Mouse (Mus musculus): ENCODE data around the gene Omg.

The Omg gene

DNA sequence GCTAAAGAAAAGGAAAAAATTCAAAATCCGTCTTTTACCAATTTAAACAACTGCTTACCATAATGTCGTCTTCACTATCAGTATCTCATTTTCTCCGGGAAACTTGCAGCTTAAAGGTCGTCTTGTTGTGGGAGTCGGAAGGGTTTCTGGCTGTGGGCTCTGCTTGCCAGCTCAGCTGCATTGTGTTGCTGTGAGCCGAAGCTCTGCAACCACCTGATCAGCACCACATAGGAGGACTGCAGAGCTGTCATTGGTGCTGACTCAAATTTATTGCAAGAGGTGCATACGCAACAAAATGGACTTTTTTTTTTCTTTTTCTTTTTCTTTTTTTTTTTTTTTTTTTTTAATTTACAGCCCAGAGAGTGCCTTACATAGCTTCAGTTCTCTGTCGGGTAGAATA is at the start of gene Omg:
TSS of gene Omg (minus strand) at position 240 of the 400 bp plus-strand sequence.
- DNase-seq (ENCODE audit: low spot score) = no peak

GRCm38 (mm10) chr11:79552622-79553021 is 48.7 kb upstream of the Omg start:
- DNase-seq (ENCODE audit: low spot score) = peak; percentile 5

GRCm38 (mm10) chr11:79536293-79536692 is 32.4 kb upstream of the Omg start:
- DNase-seq (ENCODE audit: low spot score) = no peak

DNA sequence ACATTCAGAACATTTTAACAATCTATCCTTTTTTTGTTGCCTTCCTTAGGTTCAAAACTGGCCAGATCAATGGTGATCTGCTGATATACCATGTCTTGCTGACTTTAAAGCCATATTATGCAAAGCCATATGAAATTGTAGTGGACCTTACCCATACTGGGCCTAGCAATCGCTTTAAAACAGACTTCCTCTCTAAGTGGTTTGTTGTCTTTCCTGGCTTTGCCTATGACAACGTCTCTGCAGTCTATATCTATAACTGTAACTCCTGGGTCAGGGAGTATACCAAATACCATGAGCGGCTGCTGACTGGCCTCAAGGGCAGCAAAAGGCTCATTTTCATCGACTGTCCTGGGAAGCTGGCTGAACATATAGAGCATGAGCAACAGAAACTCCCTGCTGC is 31.7 kb upstream of the Omg start:
- DNase-seq (ENCODE audit: low spot score) = no peak

GRCm38 (mm10) chr11:79533950-79534690 is 30.2 kb upstream of the Omg start:
- peak; percentile 31 for DNase-seq (ENCODE audit: low spot score)

DNA sequence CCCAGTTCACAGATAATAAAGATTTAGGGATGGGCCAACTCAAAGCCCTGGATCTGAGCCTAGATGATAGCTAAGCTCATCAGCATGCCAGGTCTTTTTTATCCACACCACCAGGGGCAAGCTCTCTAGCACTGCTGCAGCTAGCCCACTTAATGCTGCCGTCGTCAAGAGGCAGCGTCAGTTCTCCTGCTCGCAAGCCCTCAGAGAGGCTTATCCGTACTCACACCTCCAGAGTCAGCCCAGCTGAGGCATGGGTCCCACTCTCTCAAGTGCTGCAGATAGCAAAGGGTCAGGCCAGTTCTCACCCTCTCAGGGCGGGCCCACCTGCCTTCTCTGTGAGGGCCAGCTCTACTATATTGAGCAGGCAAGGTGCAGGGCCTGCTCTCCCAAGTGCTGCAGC is 29.4 kb upstream of the Omg start:
- no peak for DNase-seq (ENCODE audit: low spot score)

DNA sequence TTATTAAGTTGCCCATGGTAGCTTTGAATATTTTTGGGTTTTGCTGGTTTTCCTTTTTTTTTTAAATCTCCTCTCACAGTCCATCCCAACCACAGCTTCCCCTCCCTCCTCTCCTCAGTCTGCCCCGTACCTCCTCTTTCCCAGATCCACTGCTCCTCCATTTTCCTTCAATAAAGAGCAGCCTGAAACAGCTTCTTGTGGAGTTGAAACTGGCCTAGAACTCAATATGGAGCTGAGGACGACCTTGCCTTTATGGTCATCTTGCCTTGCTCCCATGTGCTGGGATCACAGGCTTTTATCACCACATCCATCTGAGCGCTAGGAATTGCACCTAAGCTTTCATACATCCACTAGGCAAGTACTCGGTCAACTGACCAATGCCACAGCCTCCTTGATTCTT is 27.6 kb upstream of the Omg start:
- DNase-seq (ENCODE audit: low spot score) = no peak

- DNase-seq (ENCODE audit: low spot score) = no peak
These were observed 26.9 kb upstream of the Omg start for GRCm38 (mm10) chr11:79530774-79531173.

DNA sequence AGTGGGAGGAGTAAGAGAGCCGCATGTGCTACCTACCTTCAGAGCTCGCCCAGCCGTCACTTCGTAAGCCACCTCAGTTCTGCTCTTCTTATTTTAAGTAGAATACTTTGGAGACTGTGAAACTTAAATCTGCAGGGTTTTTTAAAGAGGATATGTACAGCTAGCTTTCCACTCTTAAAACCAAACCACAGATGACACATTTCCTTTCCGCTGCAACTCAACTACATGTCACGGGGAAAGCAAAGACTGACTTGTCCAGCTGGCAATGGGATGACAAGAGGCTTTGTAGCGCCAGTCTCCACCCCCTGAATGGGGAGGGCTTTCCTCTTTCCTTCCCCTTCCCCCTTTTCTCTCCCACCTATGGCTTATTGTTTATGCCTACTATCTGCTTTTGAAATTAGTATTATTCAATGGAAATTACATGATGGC is 26.5 kb upstream of the Omg start, which contains the start of the genes Evi2 and Evi2a:
TSS of gene Evi2 (minus strand) at position 257 of the 429 bp plus-strand sequence.
TSS of gene Evi2a (minus strand) at position 277 of the 429 bp plus-strand sequence.
- DNase-seq (ENCODE audit: low spot score) = no peak

DNA sequence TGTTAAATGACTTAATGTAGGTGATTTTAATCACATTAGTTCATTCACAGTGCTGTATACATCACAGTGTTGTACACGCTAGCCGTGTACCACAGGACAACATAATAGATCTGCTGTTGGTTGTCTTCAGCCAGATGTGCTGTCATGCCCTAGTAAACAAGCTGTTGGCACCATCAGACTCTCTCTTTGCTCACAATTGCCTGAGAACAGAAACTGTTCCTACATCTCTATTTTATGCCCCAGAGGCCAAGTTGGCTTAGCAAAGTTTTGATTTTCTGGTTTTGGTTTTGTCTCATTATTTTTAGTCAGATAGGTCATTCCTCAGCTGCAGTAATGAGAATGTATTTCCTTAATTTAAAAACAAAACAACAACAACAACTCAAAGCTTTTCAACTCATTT is 25.9 kb upstream of the Omg start:
- DNase-seq (ENCODE audit: low spot score) = no peak

DNA sequence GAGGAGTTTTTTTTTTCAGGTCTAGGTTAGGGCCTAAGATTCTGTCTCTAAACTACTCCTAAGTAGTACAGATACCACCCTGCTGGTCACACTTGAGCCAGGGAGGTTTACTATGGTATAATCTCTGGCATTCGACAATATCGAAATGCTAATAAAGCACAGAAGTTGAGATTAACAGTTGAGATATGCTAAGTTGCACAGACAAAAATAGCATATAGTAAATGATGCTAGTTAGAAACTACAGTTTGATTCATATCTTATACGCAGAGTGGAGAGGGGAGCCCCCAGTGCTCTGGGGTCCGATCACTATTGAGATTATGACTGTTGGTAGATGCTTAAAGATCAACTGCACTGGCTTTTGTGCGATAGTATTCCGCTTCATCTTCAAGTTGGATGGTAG is 25.3 kb upstream of the Omg start:
- no peak for DNase-seq (ENCODE audit: low spot score)

DNA sequence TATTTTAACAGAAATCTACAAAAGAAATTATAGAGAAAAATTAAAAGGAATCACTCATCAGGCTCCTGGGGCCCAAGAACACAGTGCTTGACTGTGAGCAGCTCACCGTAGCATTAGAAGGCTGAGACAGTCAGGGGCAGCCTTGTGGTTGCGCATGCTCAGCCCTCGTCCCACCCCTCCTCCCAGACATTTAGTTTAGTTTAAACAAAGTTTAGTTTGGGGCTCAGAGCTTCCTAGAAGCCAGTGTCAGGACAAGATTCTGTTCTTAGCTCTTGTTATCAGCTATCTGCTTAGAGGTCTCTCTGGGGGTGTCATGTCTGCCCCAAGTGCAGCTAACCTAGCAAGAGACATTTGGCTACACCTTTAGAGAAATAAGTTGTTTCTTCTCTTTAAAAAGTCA is 24.7 kb upstream of the Omg start:
- DNase-seq (ENCODE audit: low spot score) = no peak

GRCm38 (mm10) chr11:79527739-79528384 is 24.0 kb upstream of the Omg start:
- DNase-seq (ENCODE audit: low spot score) = no peak

DNA sequence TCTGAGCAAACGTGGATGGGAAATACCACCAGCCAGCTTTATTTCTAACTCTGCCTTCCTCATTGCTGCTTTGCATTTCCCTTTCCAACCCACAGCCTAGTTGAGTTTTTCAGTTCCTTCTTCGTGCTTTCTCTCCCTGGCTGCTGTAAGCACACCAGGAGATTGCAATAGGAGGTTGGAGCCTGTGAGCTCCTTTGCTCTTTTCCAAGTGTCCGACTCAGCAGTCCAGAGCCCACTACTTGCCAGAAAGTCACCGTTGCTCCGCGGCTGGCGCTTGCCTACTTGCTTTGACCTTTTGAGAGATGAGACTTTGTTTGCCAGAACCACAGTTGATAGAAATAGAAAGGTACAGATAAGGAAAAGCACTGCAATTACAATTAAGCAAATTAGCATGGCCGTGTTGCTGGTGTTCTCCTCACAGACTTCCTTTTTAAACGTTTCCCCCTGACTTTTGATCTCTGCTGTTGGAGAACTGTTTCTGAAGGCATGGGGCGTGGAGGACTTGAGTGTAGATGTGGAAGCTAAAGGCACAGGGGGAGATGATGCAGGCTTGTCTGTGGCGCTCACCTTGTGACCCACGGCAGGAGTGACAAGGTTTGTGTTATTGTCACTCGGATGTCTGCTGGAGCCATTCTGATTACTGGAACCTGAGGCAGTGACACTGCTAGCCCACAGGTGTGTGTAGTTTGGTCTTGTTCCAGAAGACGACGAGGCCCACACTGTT is 23.3 kb upstream of the Omg start:
- peak; percentile 7 for DNase-seq (ENCODE audit: low spot score)

GRCm38 (mm10) chr11:79526549-79526948 is 22.7 kb upstream of the Omg start:
- DNase-seq (ENCODE audit: low spot score) = no peak

DNA sequence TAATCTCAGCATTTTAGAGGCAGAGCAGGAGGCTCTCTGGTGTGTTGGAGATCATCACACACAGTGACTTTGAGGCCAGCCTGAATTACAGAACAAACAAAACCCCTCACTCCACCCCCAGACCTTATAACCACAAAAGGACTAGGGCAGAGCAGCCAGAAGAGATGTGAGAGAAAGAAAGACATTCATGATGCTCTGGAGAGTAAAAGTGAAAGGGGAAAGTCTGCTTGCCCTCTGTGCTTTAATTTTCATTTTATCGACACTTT is 20.4 kb upstream of the Omg start:
- no peak for DNase-seq (ENCODE audit: low spot score)

GRCm38 (mm10) chr11:79523560-79524309 is 19.9 kb upstream of the Omg start, which contains the start of gene Evi2b:
Gene Evi2b, minus strand, starts transcription at chr11:79523762.
- no peak for DNase-seq (ENCODE audit: low spot score)

DNA sequence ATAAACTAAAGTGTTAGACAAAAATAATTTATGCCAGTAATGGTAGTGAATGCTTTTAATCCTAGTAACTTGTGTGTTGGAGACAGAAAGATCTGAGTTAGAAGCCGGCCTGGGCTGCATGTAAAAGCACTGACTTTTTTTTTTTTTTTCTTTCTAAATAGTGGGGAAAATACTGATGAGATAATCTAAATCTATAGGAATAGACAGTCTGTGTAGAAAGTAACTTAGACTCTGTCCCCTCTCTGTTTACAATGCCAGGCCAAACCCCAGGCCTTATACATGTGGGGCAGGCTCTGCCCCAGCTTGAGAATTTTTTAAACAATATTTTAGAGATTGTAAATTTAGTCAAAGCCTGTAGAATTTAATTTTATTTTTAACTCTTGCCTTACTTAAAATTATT is 19.1 kb upstream of the Omg start:
- no peak for DNase-seq (ENCODE audit: low spot score)

DNA sequence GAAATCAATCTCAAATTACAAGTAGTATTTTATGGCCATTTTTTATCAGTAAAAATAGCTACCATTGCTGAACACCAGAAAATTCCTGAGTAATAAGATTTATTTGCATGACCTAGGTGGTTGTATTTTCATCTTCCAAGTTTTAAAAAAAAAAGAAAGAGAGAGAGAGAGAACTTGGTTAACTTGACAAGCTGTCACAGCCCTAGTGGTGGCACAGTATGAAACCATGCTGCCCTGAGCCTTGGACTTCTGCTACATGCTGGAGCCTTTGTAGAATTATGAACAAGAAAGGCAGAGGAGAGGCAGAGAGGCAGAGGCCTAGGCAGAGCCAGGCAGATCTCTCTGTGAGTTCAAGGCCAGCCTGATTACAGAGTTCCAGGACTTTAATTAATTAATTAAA is 18.0 kb upstream of the Omg start:
- DNase-seq (ENCODE audit: low spot score) = no peak

GRCm38 (mm10) chr11:79520772-79521171 is 16.9 kb upstream of the Omg start:
- no peak for DNase-seq (ENCODE audit: low spot score)

- no peak for DNase-seq (ENCODE audit: low spot score)
These were observed 16.0 kb upstream of the Omg start for GRCm38 (mm10) chr11:79519878-79520291.

GRCm38 (mm10) chr11:79519299-79519698 is 15.4 kb upstream of the Omg start:
- no peak for DNase-seq (ENCODE audit: low spot score)

All from MN1 (cell line).